Comparison of ENCODE assay signal across 9 mouse cellular contexts in genomic region chr5:30916841-30917240, GRCm38 (mm10). TPM values are rescaled to one million over a fixed set of nuclear protein-coding genes. Genes with fewer than 3 reads are reported as not detected.
DNase-seq lines count a peak whose midpoint lies in the region; ATAC-seq and TF ChIP-seq lines count a peak whose summit lies in the region.
"Had no signal": no experiment of that assay in that cellular context is flagged by ENCODE, and none has a peak within 500 bp of the region (broad histone marks: within the 10 kb centered on the region; RNA-seq: fewer than 3 reads in every experiment).

No protein-coding gene starts in this region.

- no peak overlapping the region for H3K9ac ChIP-seq in kidney, postnatal 0 days (ENCODE audit: low read depth, low read length)
- 0 out of 2 replicates have a peak overlapping the region, but pooled peaks have one; percentile 43 for H3K9ac ChIP-seq in limb, embryonic 13.5 days

- H3K4me3 ChIP-seq in kidney, postnatal 0 days (replicated peaks; ENCODE audit: low read depth, low read length): no peak overlapping the region
- no peak overlapping the region for H3K4me3 ChIP-seq in bone marrow, adult 2 months (replicated peaks; ENCODE audit: control insufficient read depth, low read depth, low read length)
- no peak overlapping the region for H3K4me3 ChIP-seq in limb, embryonic 13.5 days

- no peak for TF ChIP-seq POLR2A in bone marrow, adult 2 months (IDR thresholded peaks at IDR 0.05; ENCODE audit: borderline replicate concordance, control insufficient read depth, low read depth, low read length)

- peaks cover 21% of the 10 kb centered on the region; the same call in 1 of the 2 replicates for H3K36me3 ChIP-seq in kidney, postnatal 0 days (ENCODE audit: insufficient read depth, low read length)
- H3K36me3 ChIP-seq in limb, embryonic 13.5 days: peaks cover 46% of the 10 kb centered on the region

- peak overlapping the region; percentile 50 for H3K27ac ChIP-seq in kidney, postnatal 0 days
- peak overlapping the region; percentile 63 for H3K27ac ChIP-seq in bone marrow, adult 2 months (ENCODE audit: control insufficient read depth, insufficient read depth, low read depth, low read length, poor library complexity)
- H3K27ac ChIP-seq in limb, embryonic 13.5 days: no peak overlapping the region; the same call in 1 of the 2 replicates

- H3K4me2 ChIP-seq in kidney, postnatal 0 days (ENCODE audit: low read length): no peak overlapping the region
- H3K4me2 ChIP-seq in limb, embryonic 13.5 days (replicated peaks): peak overlapping the region; percentile 99; the same call in 1 of the 2 replicates

- no peaks in the 10 kb centered on the region for H3K27me3 ChIP-seq in kidney, postnatal 0 days (ENCODE audit: insufficient read depth, low read length)
- H3K27me3 ChIP-seq in limb, embryonic 13.5 days: no peaks in the 10 kb centered on the region

- no peak for TF ChIP-seq CTCF in kidney, postnatal 0 days (IDR thresholded peaks at IDR 0.05; ENCODE audit: low read depth)
- TF ChIP-seq CTCF in bone marrow, adult 2 months (IDR thresholded peaks at IDR 0.05; ENCODE audit: control insufficient read depth, insufficient read depth, low read length): no peak

- 91% methylated on average over 9 of the region's 9 CpGs for WGBS in kidney, postnatal 0 days
- WGBS in bone marrow, adult 2 months: 88% methylated on average over 9 of the region's 9 CpGs
- WGBS in limb, embryonic 13.5 days: 93% methylated on average over 9 of the region's 9 CpGs

- no peak for ATAC-seq in kidney, postnatal 0 days (replicated peaks; ENCODE audit: low FRiP score, low read depth)
- ATAC-seq in limb, embryonic 13.5 days (ENCODE audit: low FRiP score, low read depth): no peak

- peaks cover 27% of the 10 kb centered on the region for H3K4me1 ChIP-seq in kidney, postnatal 0 days (replicated peaks; ENCODE audit: insufficient read depth, low read length)
- peaks cover 5% of the 10 kb centered on the region for H3K4me1 ChIP-seq in bone marrow, adult 2 months (ENCODE audit: control insufficient read depth, insufficient read depth, low read length)
- peaks cover 85% of the 10 kb centered on the region for H3K4me1 ChIP-seq in limb, embryonic 13.5 days

- DNase-seq in gastrocnemius, postnatal 10 days: peak; percentile 26
- no peak for DNase-seq in gastrocnemius, postnatal 25 days
- DNase-seq in kidney, postnatal 0 days (ENCODE audit: low spot score): no peak
- DNase-seq in kidney, adult 11 months: no peak
- no peak for DNase-seq in thymus, postnatal 25 days
- DNase-seq in right cerebral cortex, postnatal 4 days: no peak
- DNase-seq: kidney, adult 9 months had no signal

- no peaks in the 10 kb centered on the region for H3K9me3 ChIP-seq in kidney, postnatal 0 days (replicated peaks; ENCODE audit: low read length)
- H3K9me3 ChIP-seq in limb, embryonic 13.5 days: no peaks in the 10 kb centered on the region

RNA-seq across cellular contexts. Expression of gene Emilin1, which starts 3.6 kb away (rescaled TPM):
- total RNA-seq in gastrocnemius, postnatal 10 days (2021): 10 to 100 TPM; 42.2 to 60.5 TPM
- total RNA-seq in gastrocnemius, postnatal 25 days (2021): 10 to 100 TPM in 1 of 2 experiments, 1 to 10 TPM in 1; 9.3 to 10.9 TPM
- 204 and 226 TPM in 2 replicates for polyA plus RNA-seq in kidney, postnatal 0 days (2015; fragmentation: Nextera tagmentation; extraction: Ambion mirVana)
- 9.3 and 17.6 TPM in 2 replicates for polyA plus RNA-seq in bone marrow, adult 2 months (2011; ENCODE audit: insufficient read depth, insufficient read length, low replicate concordance, missing spikeins)
- polyA plus RNA-seq in limb, embryonic 13.5 days (2015; fragmentation: Nextera tagmentation; extraction: Ambion mirVana): 279 and 281 TPM in 2 replicates

RNA-seq across cellular contexts. Expression of gene Khk, which starts 4.4 kb away (rescaled TPM):
- 10 to 100 TPM; 27.9 TPM for total RNA-seq in gastrocnemius, postnatal 10 days (2021)
- 10 to 100 TPM; 25.2 to 34.5 TPM for total RNA-seq in gastrocnemius, postnatal 25 days (2021)
- 68.9 and 70.6 TPM in 2 replicates for polyA plus RNA-seq in kidney, postnatal 0 days (2015; fragmentation: Nextera tagmentation; extraction: Ambion mirVana)
- 42.6 and 45.4 TPM in 2 replicates for polyA plus RNA-seq in bone marrow, adult 2 months (2011; ENCODE audit: insufficient read depth, insufficient read length, low replicate concordance, missing spikeins)
- polyA plus RNA-seq in limb, embryonic 13.5 days (2015; fragmentation: Nextera tagmentation; extraction: Ambion mirVana): 20.0 and 22.6 TPM in 2 replicates

RNA-seq across cellular contexts. Expression of gene Ost4, which starts 9.3 kb away (rescaled TPM):
- 100 to 1,000 TPM; 149 to 168 TPM for total RNA-seq in gastrocnemius, postnatal 10 days (2021)
- total RNA-seq in gastrocnemius, postnatal 25 days (2021): 100 to 1,000 TPM; 103 to 117 TPM
- polyA plus RNA-seq in kidney, postnatal 0 days (2015; fragmentation: Nextera tagmentation; extraction: Ambion mirVana): 466 and 517 TPM in 2 replicates
- 147 and 148 TPM in 2 replicates for polyA plus RNA-seq in bone marrow, adult 2 months (2011; ENCODE audit: insufficient read depth, insufficient read length, low replicate concordance, missing spikeins)
- 408 and 424 TPM in 2 replicates for polyA plus RNA-seq in limb, embryonic 13.5 days (2015; fragmentation: Nextera tagmentation; extraction: Ambion mirVana)

RNA-seq across cellular contexts. Expression of gene Agbl5, which starts 28.3 kb away (rescaled TPM):
- total RNA-seq in gastrocnemius, postnatal 10 days (2021): 1 to 10 TPM; 4.5 to 5.0 TPM
- total RNA-seq in gastrocnemius, postnatal 25 days (2021): 1 to 10 TPM; 2.0 to 2.5 TPM
- 17.3 and 17.5 TPM in 2 replicates for polyA plus RNA-seq in kidney, postnatal 0 days (2015; fragmentation: Nextera tagmentation; extraction: Ambion mirVana)
- 5.4 and 6.2 TPM in 2 replicates for polyA plus RNA-seq in bone marrow, adult 2 months (2011; ENCODE audit: insufficient read depth, insufficient read length, low replicate concordance, missing spikeins)
- polyA plus RNA-seq in limb, embryonic 13.5 days (2015; fragmentation: Nextera tagmentation; extraction: Ambion mirVana): 32.5 and 34.0 TPM in 2 replicates

RNA-seq across cellular contexts. Expression of gene Cgref1, which starts 28.6 kb away (rescaled TPM):
- total RNA-seq in gastrocnemius, postnatal 10 days (2021): 10 to 100 TPM in 1 of 2 experiments, 1 to 10 TPM in 1; 8.5 to 15.3 TPM
- total RNA-seq in gastrocnemius, postnatal 25 days (2021): 1 to 10 TPM; 3.4 to 4.3 TPM
- polyA plus RNA-seq in kidney, postnatal 0 days (2015; fragmentation: Nextera tagmentation; extraction: Ambion mirVana): 47.4 and 52.2 TPM in 2 replicates
- 1.0 TPM in 1 of 2 replicates, not detected in the other for polyA plus RNA-seq in bone marrow, adult 2 months (2011; ENCODE audit: insufficient read depth, insufficient read length, low replicate concordance, missing spikeins)
- 7.6 and 8.7 TPM in 2 replicates for polyA plus RNA-seq in limb, embryonic 13.5 days (2015; fragmentation: Nextera tagmentation; extraction: Ambion mirVana)

Comparison
In these comparisons a context has a peak if more than half of its experiments do, and no peak if none do; other contexts are left out.
1. RNA of gene Emilin1, which starts 3.6 kb away (polyA plus RNA-seq): 279 to 281 TPM in limb, embryonic 13.5 days and 204 to 226 TPM in kidney, postnatal 0 days; 9.3 to 17.6 TPM in bone marrow, adult 2 months; every median in the first group is over 10 times any median in the second.